Mouse (Mus musculus) kidney, adult 11 months (tissue): ENCODE results near the gene Amer1.

Source experiments
- DNase-seq: peaks from one replicate; pipeline ENCODE4 v3.0.0; 2022

Amer1 gene

GRCm38 (mm10) chrX:95444776-95445111, at the start of gene Amer1:
Gene Amer1, minus strand, starts transcription at chrX:95444872.
- DNase-seq = peak; percentile 97

GRCm38 (mm10) chrX:95457166-95457565, 12.5 kb upstream of the Amer1 start:
- no peak for DNase-seq

- peak; percentile 85 for DNase-seq
Measured at GRCm38 (mm10) chrX:95445866-95446265, 1.2 kb upstream of the Amer1 start.

- DNase-seq = no peak
Measured at GRCm38 (mm10) chrX:95445141-95445540, 469 bp upstream of the Amer1 start.

GRCm38 (mm10) chrX:95443898-95444775, 535 bp downstream of the Amer1 start:
- DNase-seq = peak; percentile 39

GRCm38 (mm10) chrX:95443390-95443789, 1.3 kb downstream of the Amer1 start:
- DNase-seq = peak; percentile 6

- no peak for DNase-seq
Measured at GRCm38 (mm10) chrX:95442261-95442660, 2.4 kb downstream of the Amer1 start.

GRCm38 (mm10) chrX:95441290-95441689, 3.4 kb downstream of the Amer1 start:
- no peak for DNase-seq

- no peak for DNase-seq
Measured at GRCm38 (mm10) chrX:95438491-95438890, 6.2 kb downstream of the Amer1 start.

- DNase-seq = no peak
Measured at GRCm38 (mm10) chrX:95437236-95437635, 7.4 kb downstream of the Amer1 start.

GRCm38 (mm10) chrX:95373101-95373500, 71.6 kb downstream of the Amer1 start:
- DNase-seq = no peak
